Mouse (Mus musculus) thymus, adult 2 months (tissue): ENCODE results near the gene Ankar.

ENCODE experiments used
- CTCF ChIP-seq: fragments of 200-500 bp; IDR thresholded peaks from 2 replicates; pipeline ENCODE4 v1.5.1; 2012; ENCODE audit warnings: mild to moderate bottlenecking, control low read depth, low read length, moderate library complexity, borderline replicate concordance; ENCODE audit not compliant: control insufficient read depth, poor library complexity, insufficient read depth; ENCODE audit errors: extremely low read depth
- POLR2A ChIP-seq: fragments of 200-500 bp; IDR thresholded peaks from 2 replicates; pipeline ENCODE4 v1.6.1; 2012; ENCODE audit warnings: mild to moderate bottlenecking, low read length, control low read depth, moderate library complexity; ENCODE audit not compliant: control insufficient read depth, poor library complexity, insufficient read depth; ENCODE audit errors: extremely low read depth

DNA sequence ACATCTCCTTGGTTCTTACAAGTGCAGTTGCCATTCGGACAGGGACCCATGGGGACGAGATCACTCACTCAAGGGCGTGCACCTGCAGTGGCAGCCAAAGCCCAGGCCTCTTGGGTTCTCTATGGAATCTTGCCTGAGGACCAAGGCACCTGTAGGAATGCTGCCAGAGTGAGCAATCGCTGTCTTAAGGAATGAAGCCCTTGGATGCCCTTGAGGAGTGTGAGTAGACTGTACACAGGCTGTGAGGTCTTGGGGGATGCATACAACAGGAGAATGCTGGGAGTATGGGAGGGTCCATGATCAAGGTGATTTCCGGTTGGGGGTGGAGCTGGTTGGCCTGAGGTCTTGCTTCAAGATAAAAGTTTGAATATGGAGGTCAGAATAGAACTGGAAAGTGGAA, 41.0 kb upstream of the Ankar start:
- no peak for TF ChIP-seq POLR2A
- TF ChIP-seq CTCF: no peak
